Mouse (Mus musculus): ENCODE measurements around the gene Stac. TPM values are rescaled to one million over a fixed set of nuclear protein-coding genes. Genes with fewer than 3 reads are reported as not detected.
A peak's percentile ranks its signal among the peaks of the same experiment; 100 is the strongest.

The Stac gene
- 0.98 and 1.1 TPM in 2 replicates for polyA plus RNA-seq (2014; fragmentation: Nextera tagmentation; extraction: Ambion mirVana)

DNA sequence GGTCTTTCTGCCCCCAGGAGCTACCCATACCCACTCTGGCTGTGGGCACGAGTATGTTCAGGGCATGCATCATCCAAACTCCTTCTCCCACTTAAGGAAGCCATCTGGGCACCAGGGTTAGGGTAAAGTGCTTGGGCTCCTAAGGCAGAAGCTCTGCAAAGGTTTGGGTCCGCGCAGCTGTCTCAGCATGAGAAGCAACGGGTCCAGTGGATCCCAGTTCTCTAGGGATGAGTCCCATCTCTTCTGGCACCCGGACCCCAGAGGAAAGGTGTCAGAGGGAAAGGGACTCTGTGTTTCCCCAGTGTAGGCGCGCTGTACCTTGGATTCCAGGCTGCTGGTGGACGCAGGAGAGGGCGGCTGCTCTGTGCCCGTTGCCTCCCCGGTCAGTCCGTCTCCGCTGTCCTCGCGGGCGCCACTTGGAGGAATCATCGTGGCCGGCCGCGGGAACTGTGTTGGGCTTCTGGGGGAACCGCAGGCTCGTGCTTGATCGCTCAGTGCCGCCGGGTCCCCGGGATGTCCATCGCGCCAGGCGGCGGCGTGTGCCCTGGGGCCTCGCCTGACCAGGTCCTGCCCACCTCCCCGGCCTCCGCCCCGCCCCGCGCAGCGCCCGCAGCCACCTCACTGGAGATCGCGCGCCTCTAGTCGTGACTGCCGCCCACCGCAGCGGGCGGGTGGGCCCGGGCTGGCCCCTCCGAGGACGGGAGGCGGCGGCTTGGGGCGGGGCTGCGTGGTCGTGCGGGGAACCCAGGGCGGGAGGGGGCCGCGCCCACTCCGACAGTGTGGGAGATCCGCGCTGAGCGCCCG, at the start of gene Stac:
Gene Stac (minus strand): TSS at position 669 of the 804 bp plus-strand sequence.
- WGBS = 4% methylated on average over 59 of the region's 64 CpGs
- H3K27ac ChIP-seq (ENCODE audit: low read depth, low read length) = no peak within 1 kb of the TSS

DNA sequence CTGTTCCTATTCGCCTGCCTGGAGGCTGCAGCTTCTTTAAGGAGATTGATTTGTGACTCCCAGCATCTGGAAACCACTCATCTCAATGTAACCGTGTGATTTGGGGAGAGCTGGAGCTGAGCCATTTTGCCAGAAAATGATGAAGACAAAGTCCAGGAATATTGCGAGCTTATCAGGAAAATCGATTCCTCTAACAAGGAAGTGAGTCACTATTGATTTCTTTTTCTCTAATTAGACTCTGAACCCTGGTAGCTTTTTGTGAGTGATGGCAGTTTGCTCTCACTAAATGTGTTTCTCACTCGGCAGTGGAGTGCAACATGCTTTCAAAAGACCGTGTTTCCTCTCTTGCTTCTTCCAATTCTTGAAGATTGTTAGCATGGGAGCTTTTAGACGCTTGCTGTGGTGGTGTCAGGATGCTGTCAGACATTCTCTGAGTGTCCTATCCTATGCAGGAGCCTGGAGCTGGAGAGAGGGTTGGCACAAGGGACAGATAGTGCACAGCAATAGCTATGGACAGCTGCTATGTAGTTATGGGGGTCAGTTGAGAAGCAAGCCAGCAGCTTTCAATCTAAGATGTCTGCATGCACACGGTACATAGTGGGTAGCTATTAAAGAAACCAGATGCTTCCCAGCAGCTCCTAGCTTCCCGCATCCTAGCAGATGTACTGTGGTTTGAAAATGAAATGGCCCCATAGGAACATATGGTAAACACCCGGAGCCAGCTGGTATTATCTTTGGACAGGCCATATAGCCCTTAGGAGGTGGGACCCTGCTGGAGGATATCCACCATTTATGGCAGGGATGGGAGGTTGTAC, 49.5 kb upstream of the Stac start:
- DNase-seq (ENCODE audit: low spot score) = no peak

More for the DNA sequence above, at the start of gene Stac:
- H3K4me2 ChIP-seq (ENCODE audit: low read depth, low read length, severe bottlenecking) = peak within 1 kb of the TSS; percentile 94
- H3K4me3 ChIP-seq (ENCODE audit: low read depth, low read length) = peak within 1 kb of the TSS; percentile 55
- no peaks in the 10 kb centered on the region for H3K9me3 ChIP-seq (ENCODE audit: control insufficient read depth, low read length)
- ATAC-seq (replicated peaks; ENCODE audit: low FRiP score) = peak; percentile 88
- H3K9ac ChIP-seq (ENCODE audit: low read length) = peak within 1 kb of the TSS; percentile 60
- H3K27me3 ChIP-seq (ENCODE audit: control insufficient read depth, insufficient read depth, low read length) = peaks cover 9% of the 10 kb centered on the region
- peak; percentile 74 for DNase-seq (ENCODE audit: low spot score)
- H3K4me1 ChIP-seq (replicated peaks; ENCODE audit: control insufficient read depth, insufficient read depth, low read length) = 0 out of 2 replicates have a peak, but pooled peaks cover 5% of the 10 kb centered on the region
- no peaks in the 10 kb centered on the region for H3K36me3 ChIP-seq (ENCODE audit: control insufficient read depth, insufficient read depth, low read length)

DNA sequence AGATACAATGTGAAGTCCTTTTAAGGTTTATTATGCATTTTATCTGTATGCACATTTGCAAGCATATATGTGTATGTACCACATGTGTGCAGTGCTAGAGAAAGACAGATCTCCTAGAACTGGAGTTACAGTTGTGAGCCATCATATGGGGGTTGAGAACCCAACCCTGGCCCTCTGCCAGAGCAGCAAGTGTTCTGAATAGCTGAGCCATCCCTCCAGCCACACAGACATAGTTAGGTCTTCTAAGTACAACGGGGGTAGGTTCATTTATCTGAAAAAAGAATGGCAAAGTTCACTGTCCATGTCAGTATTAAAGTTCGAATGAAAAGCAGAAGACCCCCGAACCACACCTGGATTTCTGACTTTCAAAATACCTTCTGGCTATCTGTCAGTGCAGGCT, 48.9 kb upstream of the Stac start:
- DNase-seq (ENCODE audit: low spot score) (no peak), ATAC-seq (replicated peaks; ENCODE audit: low FRiP score) (no peak)
- Histone ChIP-seq H3K4me2 (ENCODE audit: low read depth, low read length, severe bottlenecking) (no peak overlapping the region), H3K36me3 (ENCODE audit: control insufficient read depth, insufficient read depth, low read length) (no peaks in the 10 kb centered on the region), H3K9ac (ENCODE audit: low read length) (no peak overlapping the region), H3K27me3 (ENCODE audit: control insufficient read depth, insufficient read depth, low read length) (no peaks in the 10 kb centered on the region), H3K9me3 (ENCODE audit: control insufficient read depth, low read length) (no peaks in the 10 kb centered on the region), H3K4me1 (replicated peaks; ENCODE audit: control insufficient read depth, insufficient read depth, low read length) (no peaks in the 10 kb centered on the region), H3K27ac (ENCODE audit: low read depth, low read length) (no peak overlapping the region), H3K4me3 (ENCODE audit: low read depth, low read length) (no peak overlapping the region)
- 76% methylated on average over 3 of the region's 3 CpGs for WGBS

More for the DNA sequence above, 49.5 kb upstream of the Stac start:
- no peaks in the 10 kb centered on the region for H3K4me1 ChIP-seq (replicated peaks; ENCODE audit: control insufficient read depth, insufficient read depth, low read length)
- ATAC-seq (replicated peaks; ENCODE audit: low FRiP score) = no peak
- H3K27me3 ChIP-seq (ENCODE audit: control insufficient read depth, insufficient read depth, low read length) = no peaks in the 10 kb centered on the region
- H3K9me3 ChIP-seq (ENCODE audit: control insufficient read depth, low read length) = no peaks in the 10 kb centered on the region
- WGBS = 83% methylated on average over 10 of the region's 10 CpGs
- H3K9ac ChIP-seq (ENCODE audit: low read length) = no peak overlapping the region
- no peak overlapping the region for H3K4me3 ChIP-seq (ENCODE audit: low read depth, low read length)
- H3K36me3 ChIP-seq (ENCODE audit: control insufficient read depth, insufficient read depth, low read length) = no peaks in the 10 kb centered on the region
- H3K4me2 ChIP-seq (ENCODE audit: low read depth, low read length, severe bottlenecking) = no peak overlapping the region
- H3K27ac ChIP-seq (ENCODE audit: low read depth, low read length) = no peak overlapping the region

DNA sequence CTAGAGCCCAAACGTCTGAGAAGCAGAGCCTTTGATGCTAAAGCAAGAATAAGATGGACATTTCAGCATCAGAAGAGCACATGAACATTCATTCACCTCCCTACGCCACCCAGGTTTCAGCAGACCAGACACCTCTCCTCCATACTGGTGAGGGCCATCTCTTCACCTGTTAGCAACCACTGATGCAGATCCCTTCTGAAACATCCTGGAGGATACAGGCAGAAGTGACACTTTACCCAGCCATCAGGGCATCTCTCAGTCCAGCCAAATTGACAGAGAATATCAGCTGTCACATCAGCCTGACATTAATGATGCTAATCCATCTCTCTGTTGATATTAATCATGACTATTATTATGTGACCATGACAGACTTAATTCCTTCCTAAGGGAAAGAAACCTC, 47.6 kb upstream of the Stac start:
- Histone ChIP-seq H3K9me3 (ENCODE audit: control insufficient read depth, low read length) (no peaks in the 10 kb centered on the region), H3K4me1 (replicated peaks; ENCODE audit: control insufficient read depth, insufficient read depth, low read length) (no peaks in the 10 kb centered on the region), H3K36me3 (ENCODE audit: control insufficient read depth, insufficient read depth, low read length) (no peaks in the 10 kb centered on the region), H3K27me3 (ENCODE audit: control insufficient read depth, insufficient read depth, low read length) (no peaks in the 10 kb centered on the region), H3K27ac (ENCODE audit: low read depth, low read length) (no peak overlapping the region), H3K4me2 (ENCODE audit: low read depth, low read length, severe bottlenecking) (no peak overlapping the region), H3K4me3 (ENCODE audit: low read depth, low read length) (no peak overlapping the region), H3K9ac (ENCODE audit: low read length) (no peak overlapping the region)
- ATAC-seq (replicated peaks; ENCODE audit: low FRiP score) (no peak), DNase-seq (ENCODE audit: low spot score) (no peak)
- WGBS = 90% methylated on average over 2 of the region's 2 CpGs

DNA sequence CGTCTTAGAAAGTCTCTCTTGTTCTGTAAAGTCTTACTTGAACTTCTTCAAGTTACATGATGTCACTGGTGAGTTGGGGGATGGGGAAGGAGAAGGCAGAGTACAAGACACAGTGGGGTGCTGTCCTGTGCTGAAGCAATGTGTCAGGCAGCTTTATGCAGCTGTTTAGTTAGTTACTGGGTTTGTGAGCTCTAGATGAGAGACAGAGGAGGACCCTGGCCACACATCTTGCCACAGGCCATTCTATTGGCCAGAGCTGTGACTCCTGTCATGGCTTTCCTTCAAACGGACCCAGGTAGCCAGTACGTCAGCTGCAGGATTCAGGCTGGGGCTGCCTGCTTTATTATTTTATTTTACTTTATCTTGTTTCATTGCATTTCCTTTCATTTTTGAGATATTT, 45.8 kb upstream of the Stac start:
- Histone ChIP-seq H3K4me1 (replicated peaks; ENCODE audit: control insufficient read depth, insufficient read depth, low read length) (no peaks in the 10 kb centered on the region), H3K36me3 (ENCODE audit: control insufficient read depth, insufficient read depth, low read length) (no peaks in the 10 kb centered on the region), H3K9me3 (ENCODE audit: control insufficient read depth, low read length) (no peaks in the 10 kb centered on the region), H3K4me3 (ENCODE audit: low read depth, low read length) (no peak overlapping the region), H3K27ac (ENCODE audit: low read depth, low read length) (no peak overlapping the region), H3K4me2 (ENCODE audit: low read depth, low read length, severe bottlenecking) (no peak overlapping the region), H3K9ac (ENCODE audit: low read length) (no peak overlapping the region), H3K27me3 (ENCODE audit: control insufficient read depth, insufficient read depth, low read length) (no peaks in the 10 kb centered on the region)
- 90% methylated on average over 3 of the region's 3 CpGs for WGBS
- ATAC-seq (replicated peaks; ENCODE audit: low FRiP score) (no peak), DNase-seq (ENCODE audit: low spot score) (no peak)

DNA sequence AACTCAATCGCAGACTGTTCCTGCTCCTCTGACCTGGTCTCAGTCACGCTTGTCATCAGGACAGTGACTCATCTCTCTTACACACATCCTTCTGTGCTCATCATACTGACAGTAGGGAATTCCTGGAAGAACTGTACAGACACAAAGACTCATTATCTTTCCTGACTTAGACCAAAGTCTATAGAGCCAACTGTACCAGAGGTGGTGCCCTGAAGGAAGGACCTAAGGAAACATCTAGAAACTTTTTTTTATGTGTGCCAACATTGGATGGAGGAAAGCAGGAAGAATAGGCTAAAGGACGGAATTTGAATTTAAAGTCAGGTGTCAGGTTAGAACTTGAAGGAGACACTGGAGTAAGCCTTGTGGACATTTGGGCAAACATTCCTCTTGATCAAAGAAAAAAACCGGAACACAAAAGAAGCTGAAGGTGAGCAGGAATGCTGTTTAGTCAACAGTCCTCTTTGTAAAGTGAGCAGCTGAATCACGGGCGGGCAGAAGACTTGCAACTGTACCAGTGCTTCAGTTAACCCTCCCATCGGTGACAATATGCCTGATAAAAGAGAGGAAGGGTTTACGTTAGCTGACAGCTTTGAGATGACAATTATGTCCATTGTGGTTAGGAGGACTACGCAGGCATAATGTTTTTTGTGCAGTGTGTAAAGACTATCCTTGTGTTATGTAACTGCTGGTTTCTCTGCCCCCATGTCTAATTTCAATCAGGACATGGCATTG, 42.0 kb upstream of the Stac start:
- H3K9ac ChIP-seq (ENCODE audit: low read length) = no peak overlapping the region
- H3K9me3 ChIP-seq (ENCODE audit: control insufficient read depth, low read length) = no peaks in the 10 kb centered on the region
- DNase-seq (ENCODE audit: low spot score) (no peak), ATAC-seq (replicated peaks; ENCODE audit: low FRiP score) (no peak)
- no peaks in the 10 kb centered on the region for H3K27me3 ChIP-seq (ENCODE audit: control insufficient read depth, insufficient read depth, low read length)
- H3K27ac ChIP-seq (ENCODE audit: low read depth, low read length) = no peak overlapping the region
- no peak overlapping the region for H3K4me3 ChIP-seq (ENCODE audit: low read depth, low read length)
- no peak overlapping the region for H3K4me2 ChIP-seq (ENCODE audit: low read depth, low read length, severe bottlenecking)
- WGBS = 87% methylated on average over 9 of the region's 9 CpGs
- no peaks in the 10 kb centered on the region for H3K4me1 ChIP-seq (replicated peaks; ENCODE audit: control insufficient read depth, insufficient read depth, low read length)
- H3K36me3 ChIP-seq (ENCODE audit: control insufficient read depth, insufficient read depth, low read length) = no peaks in the 10 kb centered on the region

DNA sequence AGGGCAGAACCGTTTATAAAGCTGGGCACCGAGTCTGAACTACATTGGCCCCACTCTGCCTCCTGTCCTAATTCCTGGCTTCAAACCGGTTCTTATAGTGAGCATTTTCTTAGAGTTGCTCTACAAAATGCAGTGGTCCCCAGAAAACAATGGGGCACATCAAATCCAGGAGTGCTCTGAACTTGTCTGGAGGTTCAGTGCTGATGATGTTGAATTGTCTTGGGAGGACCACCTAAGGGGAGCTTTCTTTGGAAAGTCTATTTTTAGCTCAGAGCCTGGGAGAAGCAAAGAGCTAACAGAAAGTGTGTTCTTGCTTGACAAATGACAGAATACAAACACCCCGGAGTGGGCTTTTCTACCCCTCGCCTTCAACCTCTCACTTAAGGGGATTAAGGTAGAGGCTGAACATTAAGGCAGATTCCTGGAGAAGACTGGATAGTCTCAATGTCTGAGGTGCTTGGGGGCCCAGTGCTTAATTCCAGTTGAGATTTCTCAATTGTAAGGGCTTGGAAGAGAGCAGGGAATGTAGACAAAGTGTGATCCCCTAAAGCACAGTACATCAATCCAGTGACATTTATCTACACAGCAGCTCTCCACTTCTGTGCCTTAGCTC, 34.9 kb upstream of the Stac start:
- no peak for ATAC-seq (replicated peaks; ENCODE audit: low FRiP score)
- Histone ChIP-seq H3K27ac (ENCODE audit: low read depth, low read length) (no peak overlapping the region), H3K27me3 (ENCODE audit: control insufficient read depth, insufficient read depth, low read length) (no peaks in the 10 kb centered on the region), H3K4me3 (ENCODE audit: low read depth, low read length) (no peak overlapping the region), H3K4me1 (replicated peaks; ENCODE audit: control insufficient read depth, insufficient read depth, low read length) (no peaks in the 10 kb centered on the region), H3K4me2 (ENCODE audit: low read depth, low read length, severe bottlenecking) (no peak overlapping the region), H3K9me3 (ENCODE audit: control insufficient read depth, low read length) (no peaks in the 10 kb centered on the region), H3K9ac (ENCODE audit: low read length) (no peak overlapping the region), H3K36me3 (ENCODE audit: control insufficient read depth, insufficient read depth, low read length) (no peaks in the 10 kb centered on the region)
- WGBS = 19% methylated on average over 5 of the region's 5 CpGs
- DNase-seq (ENCODE audit: low spot score) = no peak

DNA sequence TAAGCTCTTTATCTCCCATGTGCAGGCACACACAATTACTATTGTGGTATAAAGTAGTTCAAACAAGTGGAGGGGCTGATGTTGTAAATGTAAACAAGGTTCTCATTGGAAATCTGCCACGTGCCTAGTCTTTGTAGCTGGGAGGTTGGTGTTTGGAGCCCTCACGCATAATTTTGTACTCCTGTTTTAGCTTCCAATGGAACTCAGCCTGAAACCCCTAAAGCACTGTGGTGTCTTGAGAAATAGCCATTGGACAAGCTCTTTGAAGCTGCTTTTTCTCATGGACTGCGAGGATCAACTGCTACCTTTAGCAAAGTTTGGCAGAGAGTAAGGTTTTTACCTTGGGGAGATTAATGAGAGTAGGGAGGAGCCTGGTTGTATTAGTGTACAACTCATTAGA, 24.3 kb upstream of the Stac start:
- H3K4me3 ChIP-seq (ENCODE audit: low read depth, low read length) = no peak overlapping the region
- no peaks in the 10 kb centered on the region for H3K9me3 ChIP-seq (ENCODE audit: control insufficient read depth, low read length)
- no peak overlapping the region for H3K27ac ChIP-seq (ENCODE audit: low read depth, low read length)
- ATAC-seq (replicated peaks; ENCODE audit: low FRiP score) (no peak), DNase-seq (ENCODE audit: low spot score) (no peak)
- no peaks in the 10 kb centered on the region for H3K4me1 ChIP-seq (replicated peaks; ENCODE audit: control insufficient read depth, insufficient read depth, low read length)
- H3K9ac ChIP-seq (ENCODE audit: low read length) = no peak overlapping the region
- H3K36me3 ChIP-seq (ENCODE audit: control insufficient read depth, insufficient read depth, low read length) = no peaks in the 10 kb centered on the region
- no peak overlapping the region for H3K4me2 ChIP-seq (ENCODE audit: low read depth, low read length, severe bottlenecking)
- H3K27me3 ChIP-seq (ENCODE audit: control insufficient read depth, insufficient read depth, low read length) = no peaks in the 10 kb centered on the region
- 85% methylated on average over 3 of the region's 3 CpGs for WGBS

Measured in forebrain, embryonic 11.5 days (tissue).